Mouse (Mus musculus) neural tube, embryonic 12.5 days (tissue): ENCODE results near the gene Ccdc92. TPM values are rescaled to one million over a fixed set of nuclear protein-coding genes. Genes with fewer than 3 reads are reported as not detected.
A peak's percentile ranks its signal among the peaks of the same experiment; 100 is the strongest.

Source experiments
- ATAC-seq: fragments of 200-750 bp; cut with Nextera tagmentation; 2 replicates; pipeline ENCODE4 v1.8.0; 2017; ENCODE audit warnings: low read depth, mild to moderate bottlenecking, moderate TSS enrichment, moderate library complexity; ENCODE audit not compliant: low FRiP score
- H3K27ac ChIP-seq: fragments of 300-500 bp; sonication (generic); 2 replicates; pipeline ENCODE4 v1.5.1; 2016
- H3K27me3 ChIP-seq: fragments of 300-500 bp; sonication (generic); replicated peaks from 2 replicates; pipeline ENCODE4 v1.6.1; 2016; ENCODE audit warnings: mild to moderate bottlenecking
- H3K36me3 ChIP-seq: fragments of 300-500 bp; sonication (generic); 2 replicates; pipeline ENCODE4 v1.6.1; 2016; ENCODE audit warnings: mild to moderate bottlenecking
- H3K4me1 ChIP-seq: fragments of 300-500 bp; sonication (generic); 2 replicates; pipeline ENCODE4 v1.6.1; 2016
- H3K4me2 ChIP-seq: fragments of 300-500 bp; sonication (generic); replicated peaks from 2 replicates; pipeline ENCODE4 v1.6.1; 2016; ENCODE audit warnings: mild to moderate bottlenecking
- H3K4me3 ChIP-seq: fragments of 300-500 bp; sonication (generic); 2 replicates; pipeline ENCODE4 v1.5.1; 2016
- H3K9ac ChIP-seq: fragments of 300-500 bp; sonication (generic); 2 replicates; pipeline ENCODE4 v1.6.1; 2016; ENCODE audit warnings: mild to moderate bottlenecking
- H3K9me3 ChIP-seq: fragments of 300-500 bp; sonication (generic); 2 replicates; pipeline ENCODE4 v1.6.1; 2016; ENCODE audit warnings: mild to moderate bottlenecking
- WGBS: fragments of 180-500 bp; shearing (Covaris S2); methylation state at CpG from one replicate; pipeline ENCODE4 v1.1.7; 2016; 5-methylcytosine and 5-hydroxymethylcytosine counted together
- polyA plus RNA-seq: library from polyadenylated mRNA; unstranded; fragments of >200 nt; fragmentation: Nextera tagmentation; extraction: Ambion mirVana; gene quantifications from 2 replicates; pipeline ENCODE4 v1.2.1, GENCODE M21; 2016

Gene Ccdc92
- polyA plus RNA-seq, 1 experiment from 2014 or later: 42.2 TPM

GRCm38 (mm10) chr5:124851572-124851971 is 10.7 kb downstream of the Ccdc92 start:
- no peaks in the 10 kb centered on the region for H3K9me3 ChIP-seq
- no peaks in the 10 kb centered on the region for H3K36me3 ChIP-seq
- no peak for ATAC-seq
- no peak overlapping the region for H3K9ac ChIP-seq
- no peak overlapping the region for H3K4me2 ChIP-seq
- 53% methylated on average over 4 of the region's 4 CpGs for WGBS
- no peaks in the 10 kb centered on the region for H3K4me1 ChIP-seq
- no peak overlapping the region for H3K27ac ChIP-seq
- no peaks in the 10 kb centered on the region for H3K27me3 ChIP-seq
- H3K4me3 ChIP-seq: no peak overlapping the region

- Histone ChIP-seq H3K4me1 (no peaks in the 10 kb centered on the region), H3K9ac (no peak overlapping the region), H3K9me3 (no peaks in the 10 kb centered on the region), H3K27ac (no peak overlapping the region), H3K4me3 (no peak overlapping the region), H3K36me3 (no peaks in the 10 kb centered on the region), H3K4me2 (no peak overlapping the region), H3K27me3 (no peaks in the 10 kb centered on the region)
- no peak for ATAC-seq
- 86% methylated on average over 3 of the region's 3 CpGs for WGBS
Observed at GRCm38 (mm10) chr5:124848994-124849393, 13.2 kb downstream of the Ccdc92 start.

GRCm38 (mm10) chr5:124847014-124847413 is 15.2 kb downstream of the Ccdc92 start:
- no peak for ATAC-seq
- H3K4me3 ChIP-seq: no peak overlapping the region
- no peaks in the 10 kb centered on the region for H3K4me1 ChIP-seq
- WGBS: 76% methylated on average over 1 of the region's 1 CpGs
- H3K27me3 ChIP-seq: no peaks in the 10 kb centered on the region
- no peak overlapping the region for H3K9ac ChIP-seq
- H3K36me3 ChIP-seq: no peaks in the 10 kb centered on the region
- H3K27ac ChIP-seq: no peak overlapping the region
- H3K9me3 ChIP-seq: no peaks in the 10 kb centered on the region
- no peak overlapping the region for H3K4me2 ChIP-seq

- Histone ChIP-seq H3K4me1 (no peaks in the 10 kb centered on the region), H3K9me3 (no peaks in the 10 kb centered on the region), H3K4me2 (no peak overlapping the region), H3K9ac (no peak overlapping the region), H3K27me3 (no peaks in the 10 kb centered on the region), H3K27ac (no peak overlapping the region), H3K36me3 (no peaks in the 10 kb centered on the region), H3K4me3 (no peak overlapping the region)
- no peak for ATAC-seq
- 91% methylated on average over 4 of the region's 4 CpGs for WGBS
Observed at GRCm38 (mm10) chr5:124844929-124845328, 17.3 kb downstream of the Ccdc92 start.

- H3K4me1 ChIP-seq: no peaks in the 10 kb centered on the region
- H3K9me3 ChIP-seq: no peaks in the 10 kb centered on the region
- H3K4me3 ChIP-seq: no peak overlapping the region
- H3K4me2 ChIP-seq: no peak overlapping the region
- peaks cover 5% of the 10 kb centered on the region; the same call in 1 of the 2 replicates for H3K36me3 ChIP-seq
- WGBS: 69% methylated on average over 8 of the region's 8 CpGs
- H3K9ac ChIP-seq: no peak overlapping the region
- no peaks in the 10 kb centered on the region for H3K27me3 ChIP-seq
- no peak for ATAC-seq
- 0 out of 2 replicates have a peak overlapping the region, but pooled peaks have one; percentile 37 for H3K27ac ChIP-seq
Observed at GRCm38 (mm10) chr5:124843386-124843785, 18.8 kb downstream of the Ccdc92 start.

GRCm38 (mm10) chr5:124840669-124841068 is 21.6 kb downstream of the Ccdc92 start:
- Histone ChIP-seq H3K27ac (no peak overlapping the region), H3K9ac (no peak overlapping the region), H3K4me2 (no peak overlapping the region), H3K9me3 (no peaks in the 10 kb centered on the region), H3K4me1 (no peaks in the 10 kb centered on the region), H3K27me3 (no peaks in the 10 kb centered on the region), H3K4me3 (no peak overlapping the region), H3K36me3 (peaks cover 20% of the 10 kb centered on the region)
- 78% methylated on average over 2 of the region's 2 CpGs for WGBS
- no peak for ATAC-seq

GRCm38 (mm10) chr5:124840202-124840601 is 22.0 kb downstream of the Ccdc92 start:
- no peak overlapping the region for H3K4me2 ChIP-seq
- no peak for ATAC-seq
- H3K4me3 ChIP-seq: no peak overlapping the region
- no peaks in the 10 kb centered on the region for H3K27me3 ChIP-seq
- H3K36me3 ChIP-seq: peaks cover 24% of the 10 kb centered on the region
- WGBS: 88% methylated on average over 7 of the region's 7 CpGs
- H3K27ac ChIP-seq: no peak overlapping the region
- H3K9ac ChIP-seq: no peak overlapping the region
- H3K9me3 ChIP-seq: no peaks in the 10 kb centered on the region
- H3K4me1 ChIP-seq: no peaks in the 10 kb centered on the region

- no peak overlapping the region for H3K4me3 ChIP-seq
- WGBS: 75% methylated on average over 4 of the region's 4 CpGs
- H3K27ac ChIP-seq: no peak overlapping the region
- H3K36me3 ChIP-seq: peaks cover 28% of the 10 kb centered on the region
- ATAC-seq: no peak
- H3K4me1 ChIP-seq: no peaks in the 10 kb centered on the region
- H3K9me3 ChIP-seq: no peaks in the 10 kb centered on the region
- no peak overlapping the region for H3K4me2 ChIP-seq
- no peak overlapping the region for H3K9ac ChIP-seq
- H3K27me3 ChIP-seq: no peaks in the 10 kb centered on the region
Observed at GRCm38 (mm10) chr5:124836621-124837020, 25.6 kb downstream of the Ccdc92 start.

- 91% methylated on average over 10 of the region's 10 CpGs for WGBS
- Histone ChIP-seq H3K4me3 (no peak overlapping the region), H3K27me3 (no peaks in the 10 kb centered on the region), H3K36me3 (peaks cover 28% of the 10 kb centered on the region), H3K4me1 (no peaks in the 10 kb centered on the region), H3K4me2 (no peak overlapping the region), H3K9me3 (no peaks in the 10 kb centered on the region), H3K9ac (no peak overlapping the region), H3K27ac (no peak overlapping the region)
- no peak for ATAC-seq
Observed at GRCm38 (mm10) chr5:124836075-124836474, 26.1 kb downstream of the Ccdc92 start.

GRCm38 (mm10) chr5:124835218-124835617 is 27.0 kb downstream of the Ccdc92 start:
- Histone ChIP-seq H3K9ac (no peak overlapping the region), H3K4me2 (no peak overlapping the region), H3K4me1 (no peaks in the 10 kb centered on the region), H3K36me3 (peaks cover 28% of the 10 kb centered on the region), H3K9me3 (no peaks in the 10 kb centered on the region), H3K27ac (no peak overlapping the region), H3K27me3 (no peaks in the 10 kb centered on the region), H3K4me3 (no peak overlapping the region)
- WGBS: 93% methylated on average over 15 of the region's 15 CpGs
- no peak for ATAC-seq

- Histone ChIP-seq H3K36me3 (peaks cover 5% of the 10 kb centered on the region), H3K4me1 (no peaks in the 10 kb centered on the region), H3K9me3 (no peaks in the 10 kb centered on the region), H3K27ac (no peak overlapping the region), H3K4me3 (no peak overlapping the region), H3K4me2 (no peak overlapping the region), H3K27me3 (no peaks in the 10 kb centered on the region), H3K9ac (no peak overlapping the region)
- 93% methylated on average over 12 of the region's 12 CpGs for WGBS
- no peak for ATAC-seq
Observed at GRCm38 (mm10) chr5:124830331-124830730, 31.9 kb downstream of the Ccdc92 start.

GRCm38 (mm10) chr5:124822128-124822894 is 39.9 kb downstream of the Ccdc92 start:
- 0 out of 2 replicates have a peak, but pooled peaks cover 6% of the 10 kb centered on the region for H3K9me3 ChIP-seq

GRCm38 (mm10) chr5:124817050-124817449 is 45.2 kb downstream of the Ccdc92 start:
- H3K27ac ChIP-seq: no peak overlapping the region
- H3K4me2 ChIP-seq: no peak overlapping the region
- H3K9me3 ChIP-seq: 0 out of 2 replicates have a peak, but pooled peaks cover 6% of the 10 kb centered on the region
- H3K9ac ChIP-seq: no peak overlapping the region
- no peak overlapping the region for H3K4me3 ChIP-seq
- ATAC-seq: no peak
- no peaks in the 10 kb centered on the region for H3K4me1 ChIP-seq
- no peaks in the 10 kb centered on the region for H3K36me3 ChIP-seq
- H3K27me3 ChIP-seq: no peaks in the 10 kb centered on the region
- 88% methylated on average over 15 of the region's 15 CpGs for WGBS

More at GRCm38 (mm10) chr5:124822128-124822894, 39.9 kb downstream of the Ccdc92 start:
- ATAC-seq: no peak
- Histone ChIP-seq H3K36me3 (no peaks in the 10 kb centered on the region), H3K9ac (no peak overlapping the region), H3K4me2 (no peak overlapping the region), H3K27ac (no peak overlapping the region), H3K4me1 (no peaks in the 10 kb centered on the region), H3K27me3 (no peaks in the 10 kb centered on the region), H3K4me3 (no peak overlapping the region)
- WGBS: 86% methylated on average over 18 of the region's 18 CpGs
